Mouse (Mus musculus) G1E (cell line): Measurements from ENCODE around the gene Ntm. TPM values are rescaled to one million over a fixed set of nuclear protein-coding genes. Genes with fewer than 3 reads are reported as not detected.

ENCODE experiments used
- ATAC-seq: 2 replicates; pipeline ENCODE4 v1.8.0; 2016; ENCODE audit warnings: mild to moderate bottlenecking; ENCODE audit not compliant: insufficient number of reproducible peaks, poor library complexity, low FRiP score, severe bottlenecking; ENCODE audit errors: extremely low read depth
- DNase-seq: peaks from one replicate; pipeline ENCODE4 v3.0.0; 2012; ENCODE audit warnings: low spot score
- H3K27me3 ChIP-seq: 2 replicates; pipeline ENCODE4 v1.6.1; 2012; ENCODE audit warnings: mild to moderate bottlenecking, low read length, inconsistent platforms; ENCODE audit not compliant: insufficient read depth
- H3K36me3 ChIP-seq: replicated peaks from 2 replicates; pipeline ENCODE3; 2012; ENCODE audit warnings: mild to moderate bottlenecking, inconsistent platforms
- H3K4me1 ChIP-seq: 2 replicates; pipeline ENCODE4 v1.6.1; 2012; ENCODE audit warnings: low read depth, low read length, inconsistent platforms, mixed read lengths; ENCODE audit not compliant: insufficient read depth
- H3K4me3 ChIP-seq: 2 replicates; pipeline ENCODE4 v1.5.1; 2012; ENCODE audit warnings: low read depth, mild to moderate bottlenecking, inconsistent platforms, low read length, moderate library complexity, mixed read lengths
- H3K9me3 ChIP-seq: replicated peaks from 2 replicates; pipeline ENCODE4 v1.6.1; 2012; ENCODE audit warnings: inconsistent platforms
- CTCF ChIP-seq: IDR thresholded peaks from 2 replicates; pipeline ENCODE4 v1.5.1; 2012; ENCODE audit warnings: low read depth, low read length, inconsistent platforms, mixed read lengths
- GATA1 ChIP-seq: IDR thresholded peaks from 2 replicates; pipeline ENCODE4 v1.6.1; 2012; ENCODE audit warnings: borderline replicate concordance, low read length, inconsistent platforms, mixed read lengths
- GATA2 ChIP-seq: IDR thresholded peaks from 2 replicates; pipeline ENCODE4 v1.6.1; 2012; ENCODE audit warnings: low read depth, low read length, inconsistent platforms, borderline replicate concordance
- POLR2AphosphoS5 ChIP-seq: IDR thresholded peaks from 2 replicates; pipeline ENCODE4 v1.6.1; 2012; ENCODE audit warnings: low read depth, low read length, inconsistent platforms; ENCODE audit not compliant: insufficient replicate concordance
- TAL1 ChIP-seq: conservative IDR thresholded peaks from 2 replicates; pipeline ENCODE4 v1.6.1; 2012; ENCODE audit warnings: low read depth, low read length, inconsistent platforms, mixed read lengths
- polyA plus RNA-seq: library from polyadenylated mRNA; stranded (reverse); fragments of >175 nt; gene quantifications from 2 replicates; pipeline ENCODE4 v1.2.3, GENCODE M21; 2012
- total RNA-seq, 2 experiments: library from RNA; stranded (forward) in 1 of 2; stranded (reverse) in 1 of 2; fragments of 200-1000 nt in 1 of 2; fragments of >200 nt in 1 of 2; fragmentation: Nextera tagmentation in 1 of 2; gene quantifications; 2 replicates each; pipeline ENCODE4 v1.2.3; 2014 to 2017

Gene Ntm
- total and polyA plus RNA-seq, 3 experiments = 0.11 TPM; not detected in 2

GRCm38 (mm10) chr9:29761511-29761910 lies 201.4 kb downstream of the Ntm start:
- ATAC-seq (no peak), DNase-seq (no peak)
- no peaks in the 10 kb centered on the region for H3K4me1 ChIP-seq
- no peak overlapping the region for H3K4me3 ChIP-seq
- TF ChIP-seq POLR2AphosphoS5 (no peak), GATA1 (no peak), GATA2 (no peak), TAL1 (no peak), CTCF (no peak)
- H3K36me3 ChIP-seq = no peaks in the 10 kb centered on the region
- H3K27me3 ChIP-seq = no peaks in the 10 kb centered on the region
- H3K9me3 ChIP-seq = peaks cover 9% of the 10 kb centered on the region

- Histone ChIP-seq H3K4me3 (no peak overlapping the region), H3K9me3 (peaks cover 9% of the 10 kb centered on the region), H3K36me3 (no peaks in the 10 kb centered on the region), H3K4me1 (no peaks in the 10 kb centered on the region), H3K27me3 (no peaks in the 10 kb centered on the region)
- ATAC-seq (no peak), DNase-seq (no peak)
- TF ChIP-seq GATA2 (no peak), TAL1 (no peak), CTCF (no peak), POLR2AphosphoS5 (no peak), GATA1 (no peak)
Measured at GRCm38 (mm10) chr9:29759940-29760339, 203.0 kb downstream of the Ntm start.

- H3K4me1 ChIP-seq = no peaks in the 10 kb centered on the region
- TF ChIP-seq POLR2AphosphoS5 = no peak
- no peak for TF ChIP-seq GATA1
- TF ChIP-seq GATA2 = no peak
- TF ChIP-seq TAL1 = no peak
- no peak for TF ChIP-seq CTCF
- no peaks in the 10 kb centered on the region for H3K27me3 ChIP-seq
- no peaks in the 10 kb centered on the region for H3K36me3 ChIP-seq
- H3K9me3 ChIP-seq = peaks cover 9% of the 10 kb centered on the region
- ATAC-seq = no peak
- DNase-seq = no peak
- no peak overlapping the region for H3K4me3 ChIP-seq
Measured at GRCm38 (mm10) chr9:29759060-29759459, 203.9 kb downstream of the Ntm start.

GRCm38 (mm10) chr9:29754374-29754773 lies 208.6 kb downstream of the Ntm start:
- no peak for ATAC-seq

GRCm38 (mm10) chr9:29751396-29751795 lies 211.5 kb downstream of the Ntm start:
- Histone ChIP-seq H3K36me3 (no peaks in the 10 kb centered on the region), H3K9me3 (peaks cover 9% of the 10 kb centered on the region; the same call in 1 of the 2 replicates), H3K4me3 (no peak overlapping the region), H3K27me3 (no peaks in the 10 kb centered on the region), H3K4me1 (no peaks in the 10 kb centered on the region)
- no peak for TF ChIP-seq CTCF
- no peak for TF ChIP-seq GATA1
- no peak for TF ChIP-seq POLR2AphosphoS5
- no peak for TF ChIP-seq GATA2
- TF ChIP-seq TAL1 = no peak
- DNase-seq = no peak
- no peak for ATAC-seq

More at GRCm38 (mm10) chr9:29754374-29754773, 208.6 kb downstream of the Ntm start:
- no peaks in the 10 kb centered on the region for H3K27me3 ChIP-seq
- no peaks in the 10 kb centered on the region for H3K36me3 ChIP-seq
- no peak for TF ChIP-seq GATA2
- TF ChIP-seq POLR2AphosphoS5 = no peak
- TF ChIP-seq CTCF = no peak
- TF ChIP-seq GATA1 = no peak
- no peak for TF ChIP-seq TAL1
- H3K9me3 ChIP-seq = peaks cover 7% of the 10 kb centered on the region; the same call in 1 of the 2 replicates
- H3K4me3 ChIP-seq = no peak overlapping the region
- no peak for DNase-seq
- H3K4me1 ChIP-seq = no peaks in the 10 kb centered on the region

- peaks cover 9% of the 10 kb centered on the region; the same call in 1 of the 2 replicates for H3K9me3 ChIP-seq
- ATAC-seq (no peak), DNase-seq (no peak)
- no peaks in the 10 kb centered on the region for H3K27me3 ChIP-seq
- H3K36me3 ChIP-seq = no peaks in the 10 kb centered on the region
- H3K4me1 ChIP-seq = no peaks in the 10 kb centered on the region
- no peak overlapping the region for H3K4me3 ChIP-seq
- no peak for TF ChIP-seq GATA2
- TF ChIP-seq CTCF = no peak
- TF ChIP-seq GATA1 = no peak
- no peak for TF ChIP-seq POLR2AphosphoS5
- no peak for TF ChIP-seq TAL1
Measured at GRCm38 (mm10) chr9:29750371-29751014, 212.4 kb downstream of the Ntm start.

- DNase-seq (no peak), ATAC-seq (no peak)
- Histone ChIP-seq H3K9me3 (peaks cover 11% of the 10 kb centered on the region), H3K36me3 (no peaks in the 10 kb centered on the region), H3K4me1 (no peaks in the 10 kb centered on the region), H3K4me3 (no peak overlapping the region), H3K27me3 (no peaks in the 10 kb centered on the region)
- TF ChIP-seq TAL1 (no peak), GATA2 (no peak), GATA1 (no peak), CTCF (no peak), POLR2AphosphoS5 (no peak)
Measured at GRCm38 (mm10) chr9:29748070-29748469, 214.9 kb downstream of the Ntm start.
